Mouse (Mus musculus) liver, embryonic 13.5 days (tissue): Measurements from ENCODE around the gene Tnk1. TPM values are rescaled to one million over a fixed set of nuclear protein-coding genes. Genes with fewer than 3 reads are reported as not detected.
A peak's percentile ranks its signal among the peaks of the same experiment; 100 is the strongest.

Experiments
- ATAC-seq: fragments of 200-750 bp; cut with Nextera tagmentation; 2 replicates; pipeline ENCODE4 v1.8.0; 2017; ENCODE audit warnings: low read depth, mild to moderate bottlenecking, moderate number of reproducible peaks, moderate library complexity
- DNase-seq: peaks from one replicate; pipeline ENCODE4 v3.0.0; 2022
- H3K27ac ChIP-seq: fragments of 300-500 bp; sonication (generic); 2 replicates; pipeline ENCODE4 v1.5.1; 2015; ENCODE audit warnings: moderate library complexity, mild to moderate bottlenecking, inconsistent platforms
- H3K27me3 ChIP-seq: fragments of 300-500 bp; sonication (generic); 2 replicates; pipeline ENCODE4 v1.6.1; 2015; ENCODE audit warnings: mild to moderate bottlenecking, inconsistent platforms
- H3K36me3 ChIP-seq: fragments of 300-500 bp; sonication (generic); 2 replicates; pipeline ENCODE4 v1.6.1; 2015; ENCODE audit warnings: mild to moderate bottlenecking, inconsistent platforms
- H3K4me1 ChIP-seq: fragments of 300-500 bp; sonication (generic); replicated peaks from 2 replicates; pipeline ENCODE4 v1.6.1; 2015; ENCODE audit warnings: inconsistent platforms
- H3K4me2 ChIP-seq: fragments of 300-500 bp; sonication (generic); 2 replicates; pipeline ENCODE4 v1.6.1; 2015; ENCODE audit warnings: inconsistent platforms, mild to moderate bottlenecking, moderate library complexity
- H3K4me3 ChIP-seq: fragments of 300-500 bp; sonication (generic); replicated peaks from 2 replicates; pipeline ENCODE4 v1.5.1; 2015; ENCODE audit warnings: mild to moderate bottlenecking, inconsistent platforms
- H3K9ac ChIP-seq: fragments of 300-500 bp; sonication (generic); 2 replicates; pipeline ENCODE4 v1.6.1; 2015; ENCODE audit warnings: mild to moderate bottlenecking, inconsistent platforms
- H3K9me3 ChIP-seq: fragments of 300-500 bp; sonication (generic); replicated peaks from 2 replicates; pipeline ENCODE4 v1.6.1; 2016; ENCODE audit warnings: inconsistent platforms
- WGBS: fragments of 180-500 bp; shearing (Covaris S2); methylation state at CpG from one replicate; pipeline ENCODE4 v1.1.7; 2015; ENCODE audit not compliant: insufficient replicate concordance; 5-methylcytosine and 5-hydroxymethylcytosine counted together
- polyA plus RNA-seq: library from polyadenylated mRNA; unstranded; fragments of >200 nt; fragmentation: Nextera tagmentation; extraction: Ambion mirVana; gene quantifications from 2 replicates; pipeline ENCODE4 v1.2.1, GENCODE M21; 2015

Tnk1 gene
- polyA plus RNA-seq, 1 experiment from 2014 or later, result 0.76 TPM

GRCm38 (mm10) chr11:69886907-69887635, 28.5 kb upstream of the Tnk1 start:
- peak; percentile 89 for ATAC-seq
- peak overlapping the region; percentile 41 for H3K4me2 ChIP-seq
- DNase-seq, result peak; percentile 62
- peak overlapping the region; percentile 45 for H3K9ac ChIP-seq
- H3K27ac ChIP-seq, result peak overlapping the region; percentile 72
- H3K9me3 ChIP-seq, result no peaks in the 10 kb centered on the region
- H3K27me3 ChIP-seq, result no peaks in the 10 kb centered on the region
- H3K4me3 ChIP-seq, result no peak overlapping the region
- 14% methylated on average over 8 of the region's 8 CpGs for WGBS
- peaks cover 66% of the 10 kb centered on the region for H3K4me1 ChIP-seq
- H3K36me3 ChIP-seq, result no peaks in the 10 kb centered on the region

DNA sequence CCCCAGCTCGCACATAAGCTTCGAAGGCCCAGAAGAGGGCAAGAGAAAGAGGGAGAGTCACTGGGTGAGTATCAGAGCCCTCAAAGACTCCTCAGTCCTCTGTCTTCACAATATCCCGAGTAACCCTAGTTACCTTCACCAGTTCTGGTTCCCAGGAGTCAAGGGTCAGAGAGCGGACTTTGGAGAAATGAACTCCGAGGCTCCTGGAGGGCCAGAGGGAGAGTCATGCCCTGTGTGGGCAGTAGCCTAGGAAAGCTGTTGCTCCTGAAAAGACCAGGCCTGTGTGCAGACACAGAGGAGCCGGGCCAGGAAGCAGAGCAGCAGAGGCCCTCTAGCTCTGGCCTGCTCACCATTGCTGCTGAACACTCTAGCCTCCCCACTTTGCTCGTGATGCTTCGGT, 26.1 kb upstream of the Tnk1 start:
- no peak overlapping the region for H3K4me2 ChIP-seq
- peak overlapping the region; percentile 56 for H3K27ac ChIP-seq
- 78% methylated on average over 8 of the region's 8 CpGs for WGBS
- H3K9ac ChIP-seq, result peak overlapping the region; percentile 20; the same call in 1 of the 2 replicates
- no peak overlapping the region for H3K4me3 ChIP-seq
- H3K9me3 ChIP-seq, result no peaks in the 10 kb centered on the region
- H3K4me1 ChIP-seq, result peaks cover 77% of the 10 kb centered on the region
- DNase-seq (no peak), ATAC-seq (no peak)
- H3K27me3 ChIP-seq, result 0 out of 2 replicates have a peak, but pooled peaks cover 4% of the 10 kb centered on the region
- H3K36me3 ChIP-seq, result no peaks in the 10 kb centered on the region

DNA sequence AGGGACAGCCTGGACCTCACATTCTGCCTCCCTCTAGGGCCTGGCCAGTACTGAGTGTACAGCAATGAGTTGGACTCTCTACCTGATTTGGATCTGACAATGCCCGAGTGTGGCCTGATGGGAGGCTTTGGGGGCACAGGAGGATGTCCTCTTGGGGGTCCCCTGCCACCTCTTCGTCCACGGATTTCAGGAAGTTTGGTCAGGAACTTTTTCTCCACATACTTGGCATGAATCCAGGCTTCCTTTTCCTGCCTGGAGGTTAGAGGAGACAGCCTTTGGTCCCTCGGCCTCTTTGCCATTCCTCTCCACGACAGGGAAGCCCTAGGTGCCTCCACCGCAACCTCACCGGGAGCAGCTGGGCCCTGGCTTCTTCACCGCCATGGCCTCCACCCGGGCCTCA, 25.7 kb upstream of the Tnk1 start:
- H3K27ac ChIP-seq, result peak overlapping the region; percentile 56
- DNase-seq (no peak), ATAC-seq (no peak)
- no peaks in the 10 kb centered on the region for H3K36me3 ChIP-seq
- H3K9me3 ChIP-seq, result no peaks in the 10 kb centered on the region
- H3K4me2 ChIP-seq, result no peak overlapping the region
- H3K27me3 ChIP-seq, result 0 out of 2 replicates have a peak, but pooled peaks cover 4% of the 10 kb centered on the region
- H3K9ac ChIP-seq, result 0 out of 2 replicates have a peak overlapping the region, but pooled peaks have one; percentile 20
- H3K4me3 ChIP-seq, result no peak overlapping the region
- H3K4me1 ChIP-seq, result peaks cover 81% of the 10 kb centered on the region
- WGBS, result 70% methylated on average over 9 of the region's 9 CpGs

DNA sequence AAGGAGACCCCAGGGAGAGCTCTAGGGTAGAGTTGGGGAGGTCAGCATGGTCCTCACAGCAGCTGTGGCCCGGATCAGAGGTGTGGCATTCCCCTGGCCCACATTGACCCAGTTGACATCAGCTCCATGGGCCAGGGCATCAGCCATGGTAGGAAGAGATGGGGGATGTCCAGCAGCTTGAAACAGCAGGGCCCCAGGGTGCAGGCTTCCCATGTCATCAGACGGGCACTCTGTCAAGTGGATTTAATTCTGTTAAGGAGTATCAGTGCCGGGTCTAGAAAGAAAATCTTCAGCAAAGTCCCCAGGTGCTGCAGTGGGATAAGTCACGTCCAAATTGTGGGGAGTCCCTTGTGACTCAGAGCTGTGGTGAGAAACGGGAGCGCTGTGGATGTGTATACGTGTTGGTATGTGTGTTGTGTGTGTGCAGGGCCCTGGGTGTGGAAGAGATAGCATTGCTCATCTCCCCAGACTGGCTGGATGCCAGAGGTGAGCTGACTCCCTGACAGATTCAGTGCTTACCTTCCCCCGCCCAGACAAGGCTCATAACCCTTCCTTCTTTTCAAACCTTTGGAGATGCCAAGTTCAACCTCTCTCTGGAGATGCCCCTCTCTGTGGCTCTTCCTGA, 25.1 kb upstream of the Tnk1 start:
- Histone ChIP-seq H3K4me2 (no peak overlapping the region), H3K27me3 (0 out of 2 replicates have a peak, but pooled peaks cover 4% of the 10 kb centered on the region), H3K4me1 (peaks cover 87% of the 10 kb centered on the region), H3K36me3 (no peaks in the 10 kb centered on the region), H3K9ac (no peak overlapping the region), H3K4me3 (no peak overlapping the region), H3K27ac (no peak overlapping the region), H3K9me3 (no peaks in the 10 kb centered on the region)
- DNase-seq (no peak), ATAC-seq (no peak)
- WGBS, result 79% methylated on average over 8 of the region's 8 CpGs

DNA sequence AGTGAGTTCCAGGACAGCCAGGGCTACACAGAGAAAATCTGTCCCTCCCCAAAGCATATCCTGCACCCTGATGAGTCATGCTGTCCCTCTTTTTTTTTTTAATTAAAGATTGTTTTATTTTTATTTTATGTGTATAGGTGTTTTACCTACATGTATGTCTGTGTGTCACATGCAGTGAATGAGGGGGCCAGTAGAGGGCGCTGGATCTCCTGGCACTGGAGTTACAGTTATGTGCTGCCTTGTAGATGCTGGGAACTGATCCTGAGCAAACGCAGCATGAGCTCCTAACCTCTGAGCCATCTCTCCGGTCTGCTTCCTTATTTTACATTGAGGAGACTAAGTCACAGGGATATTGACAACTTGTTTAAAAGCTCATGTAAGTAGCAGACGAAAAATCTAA, 24.5 kb upstream of the Tnk1 start:
- DNase-seq (no peak), ATAC-seq (no peak)
- Histone ChIP-seq H3K27me3 (0 out of 2 replicates have a peak, but pooled peaks cover 4% of the 10 kb centered on the region), H3K27ac (no peak overlapping the region), H3K4me2 (no peak overlapping the region), H3K36me3 (no peaks in the 10 kb centered on the region), H3K9ac (no peak overlapping the region), H3K4me3 (no peak overlapping the region), H3K4me1 (peaks cover 88% of the 10 kb centered on the region), H3K9me3 (no peaks in the 10 kb centered on the region)
- WGBS, result 63% methylated on average over 4 of the region's 4 CpGs

DNA sequence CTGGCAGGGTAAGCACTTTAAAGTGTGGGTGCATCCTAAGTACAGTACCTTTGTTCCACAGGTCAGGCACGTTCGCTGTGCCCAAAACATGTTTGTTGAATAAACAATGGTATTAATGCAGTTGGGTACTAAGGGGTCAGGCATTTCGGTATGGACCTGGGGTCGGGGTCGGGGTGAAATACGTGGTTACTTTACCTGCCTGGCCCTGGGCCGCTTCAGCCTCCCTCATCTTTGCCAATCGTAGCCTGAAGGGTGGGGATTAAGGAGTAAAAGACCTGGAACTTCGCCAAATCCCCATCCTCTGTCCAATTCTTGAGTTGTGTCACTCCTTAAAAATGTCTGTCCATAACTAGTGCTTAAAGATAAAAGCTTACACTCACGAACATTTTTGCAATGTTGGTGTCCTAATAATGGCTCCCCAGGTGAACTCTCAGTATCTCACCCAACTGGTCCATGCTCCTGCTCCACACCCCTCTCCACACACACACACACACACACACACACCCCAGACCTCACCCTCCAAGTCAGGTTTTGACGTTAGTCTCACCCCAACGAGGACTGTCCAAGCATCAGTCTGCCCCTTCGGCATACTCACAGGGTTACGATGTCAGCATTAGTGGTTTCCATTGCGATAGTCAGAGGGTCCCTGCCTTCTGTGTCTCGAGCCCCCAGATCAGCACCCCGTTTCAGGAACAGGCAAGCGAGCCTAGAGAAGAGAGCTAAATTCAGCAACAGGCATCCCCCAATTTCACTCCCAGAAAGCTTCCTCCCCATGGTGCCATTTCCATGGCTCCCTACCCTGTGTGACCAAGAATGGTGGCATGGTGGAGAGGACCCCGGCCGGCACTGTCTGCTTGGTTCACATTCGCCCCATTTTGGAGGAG, 23.5 kb upstream of the Tnk1 start:
- peak overlapping the region; percentile 97 for H3K4me2 ChIP-seq
- H3K27ac ChIP-seq, result peak overlapping the region; percentile 85
- ATAC-seq (no peak), DNase-seq (no peak)
- H3K9me3 ChIP-seq, result no peaks in the 10 kb centered on the region
- H3K4me1 ChIP-seq, result peaks cover 88% of the 10 kb centered on the region
- H3K36me3 ChIP-seq, result no peaks in the 10 kb centered on the region
- WGBS, result 69% methylated on average over 21 of the region's 21 CpGs
- peak overlapping the region; percentile 75 for H3K9ac ChIP-seq
- H3K4me3 ChIP-seq, result peak overlapping the region; percentile 66
- H3K27me3 ChIP-seq, result 0 out of 2 replicates have a peak, but pooled peaks cover 4% of the 10 kb centered on the region

DNA sequence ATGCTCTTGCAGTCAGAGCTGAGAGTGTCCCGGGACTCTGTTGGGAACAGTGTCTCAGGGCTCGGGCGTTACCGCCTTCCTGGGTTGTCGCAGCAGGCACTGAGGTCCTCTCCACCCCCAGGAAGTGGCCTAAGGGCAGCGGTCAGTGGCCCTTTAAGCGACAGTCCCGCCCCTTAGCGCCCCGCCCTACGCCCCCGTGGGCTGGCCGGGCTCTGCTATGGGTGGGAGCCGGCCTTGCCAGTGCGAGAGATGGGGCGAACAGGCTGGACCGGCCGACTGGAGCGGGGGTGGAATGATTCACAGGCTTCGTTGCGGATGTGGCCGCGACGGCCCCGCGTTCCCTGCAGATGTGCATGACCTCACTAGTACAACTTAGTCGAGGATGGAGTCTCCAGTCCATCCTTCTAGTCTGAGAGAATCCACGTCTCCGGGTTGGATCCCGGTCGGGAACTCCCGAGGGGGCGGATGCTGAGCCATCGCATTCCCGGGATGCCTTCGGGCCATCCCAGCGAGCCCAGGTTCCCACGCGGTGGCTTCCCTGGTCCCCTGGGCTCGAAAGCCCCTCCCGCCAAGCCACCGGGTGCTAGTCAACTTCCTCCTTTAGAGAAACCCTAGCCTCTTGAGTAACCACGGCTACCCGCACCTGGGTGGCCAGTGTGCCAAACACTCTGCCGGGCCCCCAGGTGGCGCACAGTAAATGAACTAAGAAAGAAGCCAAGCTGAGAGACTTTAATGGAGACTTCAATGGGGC, 22.5 kb upstream of the Tnk1 start, which contains the start of gene Kctd11:
TSS of gene Kctd11 (minus strand) at position 554 of the 751 bp plus-strand sequence.
- Histone ChIP-seq H3K27ac (peak within 1 kb of the TSS; percentile 85), H3K36me3 (no peaks in the 10 kb centered on the region), H3K4me1 (peaks cover 88% of the 10 kb centered on the region), H3K9ac (peak within 1 kb of the TSS; percentile 75), H3K9me3 (no peaks in the 10 kb centered on the region), H3K27me3 (0 out of 2 replicates have a peak, but pooled peaks cover 4% of the 10 kb centered on the region), H3K4me3 (peak within 1 kb of the TSS; percentile 66), H3K4me2 (peak within 1 kb of the TSS; percentile 97)
- peak; percentile 77 for ATAC-seq
- WGBS, result under 1% methylated on average over 46 of the region's 46 CpGs
- DNase-seq, result peak; percentile 78

- Histone ChIP-seq H3K9ac (peak overlapping the region; percentile 75), H3K9me3 (no peaks in the 10 kb centered on the region), H3K4me1 (peaks cover 89% of the 10 kb centered on the region), H3K27ac (peak overlapping the region; percentile 85), H3K4me3 (peak overlapping the region; percentile 66), H3K27me3 (0 out of 2 replicates have a peak, but pooled peaks cover 4% of the 10 kb centered on the region), H3K36me3 (no peaks in the 10 kb centered on the region), H3K4me2 (peak overlapping the region; percentile 97)
- WGBS, result under 1% methylated on average over 18 of the region's 18 CpGs
- peak; percentile 72 for DNase-seq
- peak; percentile 46 for ATAC-seq
These were observed 21.9 kb upstream of the Tnk1 start for GRCm38 (mm10) chr11:69880506-69880852.

DNA sequence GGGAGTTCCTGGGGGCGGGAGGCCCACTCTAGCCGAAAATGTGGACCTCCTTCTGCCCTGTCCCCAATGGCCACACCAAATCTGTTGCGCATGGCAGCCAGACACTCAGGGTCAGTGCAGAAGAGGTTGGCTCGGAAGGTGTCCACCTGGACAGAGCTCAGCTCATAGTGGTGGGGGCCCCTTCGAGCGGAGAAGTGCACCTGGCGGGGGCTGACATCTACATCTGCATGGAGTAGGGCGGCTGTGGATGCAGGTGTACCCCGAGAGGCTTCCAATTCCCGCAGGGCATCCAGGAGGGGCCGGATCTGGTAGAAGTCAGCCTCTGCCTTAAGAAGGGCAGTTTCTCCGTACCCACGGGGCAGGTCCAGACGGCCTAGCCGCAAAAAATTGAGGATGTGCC, 21.2 kb upstream of the Tnk1 start:
- 0 out of 2 replicates have a peak, but pooled peaks cover 4% of the 10 kb centered on the region for H3K27me3 ChIP-seq
- H3K9me3 ChIP-seq, result no peaks in the 10 kb centered on the region
- H3K9ac ChIP-seq, result peak overlapping the region; percentile 75
- no peak for DNase-seq
- peak overlapping the region; percentile 66 for H3K4me3 ChIP-seq
- H3K4me2 ChIP-seq, result peak overlapping the region; percentile 97
- peak overlapping the region; percentile 85 for H3K27ac ChIP-seq
- ATAC-seq, result no peak
- 73% methylated on average over 15 of the region's 15 CpGs for WGBS
- peaks cover 89% of the 10 kb centered on the region for H3K4me1 ChIP-seq
- H3K36me3 ChIP-seq, result no peaks in the 10 kb centered on the region

- Histone ChIP-seq H3K4me3 (peak overlapping the region; percentile 66; the same call in 1 of the 2 replicates), H3K9ac (peak overlapping the region; percentile 75), H3K27ac (peak overlapping the region; percentile 85), H3K36me3 (no peaks in the 10 kb centered on the region), H3K4me2 (peak overlapping the region; percentile 97), H3K4me1 (peaks cover 88% of the 10 kb centered on the region), H3K9me3 (no peaks in the 10 kb centered on the region), H3K27me3 (0 out of 2 replicates have a peak, but pooled peaks cover 4% of the 10 kb centered on the region)
- ATAC-seq (peak; percentile 69), DNase-seq (peak; percentile 55)
- WGBS, result 25% methylated on average over 6 of the region's 6 CpGs
These were observed 20.4 kb upstream of the Tnk1 start for GRCm38 (mm10) chr11:69878952-69879351.
